Mouse (Mus musculus) brown adipose tissue, adult 24 weeks (tissue): ENCODE measurements around the gene Wdr26. TPM values are rescaled to one million over a fixed set of nuclear protein-coding genes. Genes with fewer than 3 reads are reported as not detected.
A peak's percentile ranks its signal among the peaks of the same experiment; 100 is the strongest.

Experiments used
- H3K27ac ChIP-seq: fragments of 200-500 bp; replicated peaks from 2 replicates; pipeline ENCODE4 v1.5.1; 2012; ENCODE audit warnings: low read depth, mild to moderate bottlenecking, low read length
- H3K4me1 ChIP-seq: fragments of 200-500 bp; 2 replicates; pipeline ENCODE4 v1.6.1; 2012; ENCODE audit warnings: low read length, mixed read lengths; ENCODE audit not compliant: control insufficient read depth, insufficient read depth, insufficient read length
- H3K4me3 ChIP-seq: fragments of 200-500 bp; 2 replicates; pipeline ENCODE4 v1.5.1; 2012; ENCODE audit warnings: low read depth, mild to moderate bottlenecking, low read length, moderate library complexity; ENCODE audit not compliant: insufficient read depth
- polyA plus RNA-seq: library from polyadenylated mRNA; stranded (reverse); fragments of >200 nt; gene quantifications from 2 replicates; pipeline ENCODE4 v1.2.4, GENCODE M21; 2012; ENCODE audit not compliant: missing spikeins, insufficient read depth, insufficient read length

Gene Wdr26
- polyA plus RNA-seq, 1 experiment, result 55.5 TPM

GRCm38 (mm10) chr1:181150827-181151534, 60.8 kb downstream of the Wdr26 start:
- H3K4me1 ChIP-seq, result no peaks in the 10 kb centered on the region
- H3K27ac ChIP-seq, result peak overlapping the region; percentile 54; the same call in 1 of the 2 replicates
- H3K4me3 ChIP-seq, result peak overlapping the region; percentile 91

DNA sequence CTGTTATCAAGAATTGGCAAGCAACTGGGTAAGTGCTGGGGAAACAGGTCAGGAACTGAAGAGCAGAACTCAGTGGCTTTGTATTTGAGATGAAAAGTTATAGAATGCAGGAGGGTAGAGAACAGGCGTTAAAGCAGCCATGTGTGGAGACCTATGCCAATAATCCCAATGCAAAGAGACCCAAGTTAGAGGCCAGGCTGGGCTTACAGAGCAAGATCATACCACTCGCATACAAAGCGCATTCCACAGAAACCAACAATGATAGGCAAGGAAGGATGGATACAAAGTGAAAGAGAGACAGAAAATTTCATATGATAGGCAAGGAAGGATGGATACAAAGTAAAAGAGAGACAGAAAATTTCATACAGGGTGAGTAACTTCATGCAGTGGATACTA, 61.4 kb downstream of the Wdr26 start:
- Histone ChIP-seq H3K4me1 (no peaks in the 10 kb centered on the region), H3K27ac (no peak overlapping the region), H3K4me3 (no peak overlapping the region)

DNA sequence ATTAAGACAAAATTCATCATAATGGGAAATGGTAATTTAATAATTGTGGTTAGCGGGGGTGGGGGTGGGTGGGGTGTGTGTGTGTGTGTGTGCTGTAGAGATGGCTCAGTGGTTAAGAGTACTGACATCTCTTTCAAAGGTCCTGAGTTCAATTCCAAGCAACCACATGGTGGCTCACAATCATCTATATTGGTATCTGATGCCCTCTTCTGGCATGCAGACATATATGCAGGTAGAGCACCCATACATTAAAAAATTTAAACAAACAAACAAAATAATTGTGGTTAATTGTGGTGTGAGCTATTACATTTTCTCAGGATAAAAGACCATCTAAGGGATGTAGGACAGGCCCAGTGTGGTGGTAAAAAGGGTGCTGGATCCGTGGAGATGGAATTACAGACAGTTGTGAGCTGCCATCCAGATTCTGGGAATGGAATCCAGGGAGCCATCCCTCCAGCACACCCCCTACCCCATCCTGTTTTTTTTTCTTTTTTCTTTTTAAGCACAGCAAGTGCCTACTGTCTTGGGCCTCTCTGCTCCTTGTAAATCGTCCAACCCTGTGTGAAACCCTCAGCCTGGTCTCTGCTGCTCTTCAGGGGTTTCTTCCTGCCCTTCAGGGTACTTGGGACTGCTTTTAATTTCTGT, 62.3 kb downstream of the Wdr26 start:
- Histone ChIP-seq H3K4me3 (no peak overlapping the region), H3K4me1 (peaks cover 3% of the 10 kb centered on the region; the same call in 1 of the 2 replicates), H3K27ac (no peak overlapping the region)

GRCm38 (mm10) chr1:181148540-181148939, 63.3 kb downstream of the Wdr26 start:
- peaks cover 3% of the 10 kb centered on the region; the same call in 1 of the 2 replicates for H3K4me1 ChIP-seq
- no peak overlapping the region for H3K4me3 ChIP-seq
- no peak overlapping the region for H3K27ac ChIP-seq

GRCm38 (mm10) chr1:181146187-181146586, 65.6 kb downstream of the Wdr26 start:
- Histone ChIP-seq H3K4me3 (no peak overlapping the region), H3K27ac (no peak overlapping the region), H3K4me1 (peaks cover 5% of the 10 kb centered on the region; the same call in 1 of the 2 replicates)

DNA sequence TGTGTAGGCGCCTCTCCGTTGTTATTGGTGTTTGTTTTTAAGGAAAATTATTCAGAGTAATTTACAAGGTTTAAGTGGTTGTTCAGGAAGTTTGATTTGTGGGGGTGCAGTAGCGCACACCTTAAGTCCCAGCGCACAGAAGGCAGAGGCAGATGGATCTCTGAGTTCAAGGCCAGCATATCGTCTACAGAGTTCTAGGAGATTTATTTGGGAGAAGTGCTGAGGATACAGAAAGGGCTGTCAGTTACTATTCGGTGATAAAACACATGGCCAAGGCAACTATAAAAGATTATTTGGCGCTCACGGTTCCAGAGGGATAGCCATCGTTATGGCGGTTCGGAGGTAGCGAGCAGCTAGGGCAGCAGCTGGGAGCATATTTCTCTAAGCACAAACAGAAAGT, 66.8 kb downstream of the Wdr26 start:
- Histone ChIP-seq H3K27ac (0 out of 2 replicates have a peak overlapping the region, but pooled peaks have one; percentile 4), H3K4me3 (peak overlapping the region; percentile 81), H3K4me1 (peaks cover 5% of the 10 kb centered on the region; the same call in 1 of the 2 replicates)

DNA sequence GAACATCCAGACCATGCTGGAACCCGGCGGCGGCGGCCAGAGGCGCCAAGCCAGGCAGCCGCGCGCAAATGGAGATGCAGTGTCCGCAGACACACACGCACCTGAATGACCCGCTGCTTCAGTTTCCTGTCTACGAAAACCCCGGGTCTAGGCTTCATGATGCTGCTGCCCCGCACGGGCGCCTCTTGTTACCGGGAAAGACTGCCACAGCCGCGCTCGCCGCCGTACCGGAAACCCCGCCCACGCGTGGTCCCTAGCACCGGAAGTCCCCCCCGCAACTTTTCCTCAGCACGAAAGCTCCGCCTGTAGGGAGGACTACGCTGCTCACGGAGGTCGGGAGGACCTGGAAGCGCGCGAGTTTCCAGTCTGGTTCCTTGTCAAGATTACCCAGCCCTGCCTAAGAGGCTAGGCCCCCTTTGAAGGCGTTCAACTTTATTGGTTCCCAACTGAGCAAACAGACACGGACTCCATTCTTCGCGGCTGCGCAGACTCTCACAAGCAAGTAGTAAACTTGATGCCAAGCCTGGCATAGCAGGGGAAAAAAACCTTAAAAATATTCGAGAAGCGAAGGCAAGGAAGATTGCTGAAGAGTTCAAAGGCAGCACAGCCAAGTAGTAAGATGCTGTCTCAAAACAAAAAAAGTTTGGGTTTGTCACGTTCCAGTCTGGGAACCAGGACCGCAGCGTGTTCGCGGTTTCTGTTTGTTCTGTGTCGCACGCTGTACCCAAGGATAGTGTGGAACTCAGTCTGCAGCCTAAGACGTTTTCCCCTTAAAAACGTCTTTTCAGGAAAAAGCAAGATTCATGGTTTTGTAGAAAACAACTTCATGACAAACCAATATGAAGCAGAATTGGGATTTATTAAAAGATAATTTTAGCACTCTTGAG, 67.6 kb downstream of the Wdr26 start, which contains the start of the genes Nvl and Cnih4:
Gene Nvl, minus strand, starts transcription at position 255 of the 887 bp plus-strand sequence.
Gene Cnih4, plus strand, starts transcription at position 744 of the 887 bp plus-strand sequence.
- peak within 1 kb of the TSS; percentile 81 for H3K4me3 ChIP-seq
- H3K27ac ChIP-seq, result peak within 1 kb of the TSS; percentile 49
- H3K4me1 ChIP-seq, result peaks cover 5% of the 10 kb centered on the region; the same call in 1 of the 2 replicates

DNA sequence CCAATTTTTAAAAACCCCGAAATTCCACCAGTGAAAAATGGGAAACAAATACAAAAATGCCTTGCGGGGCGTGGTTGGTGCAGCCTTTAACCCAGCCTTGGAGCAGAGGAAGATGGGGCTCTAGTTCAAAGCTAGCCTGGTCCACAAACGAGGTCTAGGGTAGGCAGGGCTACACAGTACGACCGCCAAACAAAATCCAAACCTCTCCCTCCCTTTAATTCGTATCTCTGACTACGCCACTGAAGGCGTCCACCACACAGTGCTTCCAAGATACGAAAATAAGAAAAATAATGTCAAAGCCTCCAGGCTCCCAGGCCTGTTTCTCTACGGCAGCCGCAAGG, 68.2 kb downstream of the Wdr26 start:
- H3K4me3 ChIP-seq, result peak overlapping the region; percentile 81
- peak overlapping the region; percentile 49; the same call in 1 of the 2 replicates for H3K27ac ChIP-seq
- peaks cover 5% of the 10 kb centered on the region; the same call in 1 of the 2 replicates for H3K4me1 ChIP-seq

DNA sequence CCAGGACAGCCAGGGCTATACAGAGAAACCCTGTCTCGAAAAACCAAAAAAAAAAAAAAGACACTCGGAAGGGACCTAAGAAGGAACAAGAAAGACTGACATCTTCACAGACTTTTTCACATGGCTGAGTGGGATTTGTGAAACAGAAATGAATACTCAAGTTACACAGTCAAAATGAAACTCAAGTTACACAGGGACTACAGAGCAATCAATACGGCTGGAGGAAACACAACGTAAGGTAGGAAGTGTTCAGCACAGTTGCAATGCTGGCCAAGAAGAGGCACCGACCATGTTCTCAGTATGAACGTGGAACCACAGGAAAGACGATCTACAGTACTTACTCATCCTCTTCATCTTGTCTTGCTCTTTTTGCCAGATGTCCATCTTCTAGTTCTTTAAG, 73.1 kb downstream of the Wdr26 start:
- Histone ChIP-seq H3K4me1 (0 out of 2 replicates have a peak, but pooled peaks cover 2% of the 10 kb centered on the region), H3K27ac (no peak overlapping the region), H3K4me3 (no peak overlapping the region)

GRCm38 (mm10) chr1:181131915-181132314, 79.9 kb downstream of the Wdr26 start:
- no peaks in the 10 kb centered on the region for H3K4me1 ChIP-seq
- no peak overlapping the region for H3K27ac ChIP-seq

DNA sequence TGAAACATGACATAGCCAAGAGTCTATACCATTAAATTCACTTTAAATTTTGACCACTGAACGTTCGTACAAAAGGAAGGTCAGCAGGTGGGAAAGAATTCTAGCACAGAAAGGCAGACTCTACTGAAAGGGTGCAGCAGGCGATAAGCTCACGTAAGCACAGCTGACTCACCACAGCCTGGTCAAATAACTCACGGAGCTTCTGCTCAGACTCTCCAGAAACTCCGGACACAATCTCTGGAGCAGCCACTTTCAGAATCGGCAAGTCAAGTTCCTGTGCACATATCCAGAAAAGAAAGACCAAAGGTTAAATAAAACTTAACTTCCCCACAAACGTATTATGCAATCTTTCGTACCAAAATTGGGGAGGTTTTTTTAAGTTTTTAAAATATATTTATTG, 85.0 kb downstream of the Wdr26 start:
- Histone ChIP-seq H3K27ac (no peak overlapping the region), H3K4me3 (no peak overlapping the region), H3K4me1 (no peaks in the 10 kb centered on the region)

More at GRCm38 (mm10) chr1:181131915-181132314, 79.9 kb downstream of the Wdr26 start:
- H3K4me3 ChIP-seq, result no peak overlapping the region

DNA sequence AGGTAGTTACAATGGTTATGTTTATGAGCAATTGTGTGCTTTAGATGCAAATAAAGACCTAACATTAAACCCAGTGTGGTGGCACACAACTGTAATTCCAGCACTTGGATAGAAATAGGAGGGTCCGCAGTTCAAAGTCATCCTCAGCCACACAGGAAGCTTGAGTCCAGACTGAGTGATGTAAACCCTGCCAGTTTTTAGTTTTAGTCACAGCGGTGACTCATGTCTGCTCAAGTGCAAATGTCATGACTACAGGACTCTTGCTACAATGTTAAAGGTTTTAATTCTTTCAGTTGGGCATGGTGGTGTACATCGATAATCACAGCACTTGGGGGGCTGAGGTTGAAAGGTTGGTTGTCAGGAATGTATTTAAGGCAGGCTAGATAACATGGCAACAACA, 85.9 kb downstream of the Wdr26 start:
- H3K4me3 ChIP-seq, result no peak overlapping the region
- H3K27ac ChIP-seq, result no peak overlapping the region
- no peaks in the 10 kb centered on the region for H3K4me1 ChIP-seq

DNA sequence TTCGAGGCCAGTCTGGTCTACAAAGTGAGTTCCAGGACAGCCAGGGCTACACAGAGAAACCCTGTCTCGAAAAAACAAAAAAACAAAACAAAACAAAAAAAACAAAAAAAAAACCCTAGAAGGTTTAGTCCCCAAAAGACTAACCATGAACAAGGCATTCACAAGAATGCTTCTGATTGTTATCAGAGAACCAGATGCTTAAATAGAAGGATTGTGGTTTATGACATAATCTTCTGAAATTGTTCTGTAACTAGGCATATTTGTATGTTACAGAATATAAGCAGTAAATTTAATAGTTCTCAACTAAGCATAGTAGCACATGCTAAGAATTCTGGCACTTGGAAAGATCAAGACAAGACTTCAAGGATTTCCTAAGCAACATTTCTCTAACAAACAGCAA, 87.7 kb downstream of the Wdr26 start:
- Histone ChIP-seq H3K4me1 (no peaks in the 10 kb centered on the region), H3K27ac (no peak overlapping the region), H3K4me3 (no peak overlapping the region)
